Mouse (Mus musculus) retina, adult 2 months (tissue): ENCODE data around the gene Afdn.
"Not testable (repeated sequence)": the region's sequence is repeated elsewhere in the genome, so short reads cannot be mapped to it uniquely, and the experiment has no call there.

ENCODE experiments used
- DNase-seq: peaks from one replicate; pipeline ENCODE4 v3.0.0-alpha.2; 2012; ENCODE audit warnings: low read depth, low spot score

Gene Afdn

DNA sequence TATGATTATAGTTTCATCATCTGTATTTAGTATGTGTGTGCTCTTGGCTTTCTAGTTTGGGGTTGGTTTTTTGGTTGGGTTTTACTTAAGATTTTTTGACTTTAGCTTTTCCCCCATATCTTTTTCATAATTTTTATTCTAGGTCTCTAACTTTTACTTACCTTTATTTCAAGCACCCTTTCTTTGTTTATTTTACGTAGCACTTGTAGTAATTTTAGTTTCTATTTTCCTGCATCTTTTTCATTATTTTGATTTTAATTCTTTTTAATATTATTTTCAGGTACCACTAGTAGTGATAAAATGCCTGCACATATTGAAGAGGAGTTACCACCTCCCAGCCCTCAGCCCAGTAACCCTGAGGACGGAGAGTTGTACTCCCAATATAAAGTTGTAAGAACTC lies 187.7 kb downstream of the Afdn start, which contains the start of gene Gm7168:
Gene Gm7168, plus strand, starts transcription at position 301 of the 400 bp plus-strand sequence.
- not testable (repeated sequence) for DNase-seq

DNA sequence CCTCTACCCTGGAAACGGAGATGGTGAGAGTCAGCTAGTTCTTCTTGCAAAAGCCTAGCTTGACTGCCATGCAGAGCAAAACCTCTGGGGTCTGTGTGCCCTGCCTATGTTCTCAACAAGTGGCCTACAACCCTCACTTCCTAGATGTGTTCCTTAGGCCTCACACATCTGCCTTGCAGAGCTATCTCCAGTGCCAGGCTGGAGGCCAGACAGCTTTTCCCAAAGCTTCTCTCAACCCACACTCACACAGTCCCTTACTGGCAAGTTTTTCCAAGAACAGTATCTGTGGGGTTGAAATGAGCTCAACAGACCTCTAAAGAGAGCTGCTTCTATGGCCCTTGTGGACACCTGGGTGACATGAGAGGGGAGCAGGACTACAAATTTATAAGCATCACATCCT lies 191.2 kb downstream of the Afdn start:
- DNase-seq, result not testable (repeated sequence)
